Comparison of ENCODE assay signal across 8 mouse cellular contexts in genomic region chrX:94544923-94545322, GRCm38 (mm10). TPM values are rescaled to one million over a fixed set of nuclear protein-coding genes. Genes with fewer than 3 reads are reported as not detected.
DNase-seq lines count a peak whose midpoint lies in the region; ATAC-seq lines count a peak whose summit lies in the region.

No protein-coding gene starts in this region.

- intact Hi-C loops in heart, postnatal 10 days (cut with DNase I): loop anchor here (1.0 to 5.0 kb wide), 4 partner anchors 64 to 263 kb away; partner anchors contain the start of genes Apoo and Fam90a1b

- peak; percentile 16 to 41 for DNase-seq in heart, postnatal 10 days
- no peak for DNase-seq in heart, adult 9 months (ENCODE audit: low spot score in 2 of 2)
- DNase-seq in 416B (ENCODE audit: low read depth): peak; percentile 21
- DNase-seq in ZHBTc4 (ENCODE audit: low read depth, low spot score): peak; percentile 10
- peak; percentile 55 for DNase-seq in kidney, postnatal 10 days
- DNase-seq in retina, embryonic 14.5 days (ENCODE audit: low spot score): peak; percentile 54
- DNase-seq in cerebellum, adult 11-12 months: no peak

- ATAC-seq in activated CD4-positive, CD25-positive, alpha-beta regulatory T cell, adult 4 months: no peak

RNA-seq across cellular contexts. Expression of gene Maged1, which starts 3.0 kb away (rescaled TPM):
- 100 to 1,000 TPM; 190 to 197 TPM for total RNA-seq in heart, postnatal 10 days (2021)
- polyA plus RNA-seq in activated CD4-positive, CD25-positive, alpha-beta regulatory T cell, adult 4 months (2017; shearing (Covaris generic)): 1 to 10 TPM; 6.9 to 7.7 TPM

Comparison
In these comparisons a context has a peak if more than half of its experiments do, and no peak if none do; other contexts are left out.
1. DNase-seq: peak in heart, postnatal 10 days (2 of 2), 416B (single experiment), ZHBTc4 (single experiment), kidney, postnatal 10 days (single experiment) and retina, embryonic 14.5 days (single experiment); none in heart, adult 9 months (0 of 2) and cerebellum, adult 11-12 months (single experiment).